Mouse (Mus musculus) C2C12 (cell line): Measurements from ENCODE around the gene Scfd2. TPM values are rescaled to one million over a fixed set of nuclear protein-coding genes. Genes with fewer than 3 reads are reported as not detected.

Source experiments
- H3K27me3 ChIP-seq: one replicate; pipeline ENCODE4 v1.6.1; 2011; ENCODE audit not compliant: control insufficient read depth, insufficient read depth, insufficient read length
- H3K36me3 ChIP-seq: one replicate; pipeline ENCODE4 v1.6.1; 2011; ENCODE audit not compliant: control insufficient read depth, insufficient read depth
- H3K4me3 ChIP-seq: one replicate; pipeline ENCODE4 v1.5.1; 2011; ENCODE audit warnings: mild to moderate bottlenecking, control low read depth; ENCODE audit not compliant: poor library complexity, insufficient read depth, severe bottlenecking
- H3K79me2 ChIP-seq: one replicate; pipeline ENCODE4 v1.6.1; 2011; ENCODE audit not compliant: control insufficient read depth, insufficient read depth
- H3K79me3 ChIP-seq: one replicate; pipeline ENCODE4 v1.6.1; 2011; ENCODE audit warnings: low read depth, control low read depth
- H3ac ChIP-seq: one replicate; pipeline ENCODE3; 2011; ENCODE audit warnings: low read depth; ENCODE audit not compliant: control insufficient read depth, insufficient read length
- CEBPB ChIP-seq: IDR thresholded peaks from one replicate; pipeline ENCODE4 v1.6.1; 2011; ENCODE audit warnings: low read depth, mild to moderate bottlenecking, control low read depth, moderate library complexity
- CTCF ChIP-seq: IDR thresholded peaks from one replicate; pipeline ENCODE4 v1.5.1; 2011; ENCODE audit not compliant: control insufficient read depth, insufficient read depth, insufficient read length
- FOSL1 ChIP-seq: IDR thresholded peaks from one replicate; pipeline ENCODE4 v1.8.0; 2011; ENCODE audit warnings: mild to moderate bottlenecking, low read length; ENCODE audit not compliant: poor library complexity, insufficient read depth, severe bottlenecking
- MAX ChIP-seq: IDR thresholded peaks from one replicate; pipeline ENCODE4 v1.6.1; 2011; ENCODE audit warnings: mild to moderate bottlenecking, control low read depth
- MYOD1 ChIP-seq: IDR thresholded peaks from one replicate; pipeline ENCODE4 v1.6.1; 2011; ENCODE audit warnings: low read depth; ENCODE audit not compliant: control insufficient read depth, insufficient read length
- MYOG ChIP-seq: IDR thresholded peaks from one replicate; pipeline ENCODE4 v1.6.1; 2011; ENCODE audit not compliant: control insufficient read depth, insufficient read length; ENCODE audit errors: extremely low read depth
- USF1 ChIP-seq: IDR thresholded peaks from one replicate; pipeline ENCODE4 v1.6.1; 2011; ENCODE audit warnings: low read depth, mild to moderate bottlenecking, control low read depth, moderate library complexity
- polyA plus RNA-seq: library from polyadenylated mRNA; unstranded; fragments of >200 nt; fragmentation: generic; extraction: Trizol; gene quantifications from one replicate; pipeline ENCODE4 v1.2.1, GENCODE M21; 2012; ENCODE audit warnings: missing spikeins

Scfd2 gene
- polyA plus RNA-seq, 1 experiment = 5.8 TPM

DNA sequence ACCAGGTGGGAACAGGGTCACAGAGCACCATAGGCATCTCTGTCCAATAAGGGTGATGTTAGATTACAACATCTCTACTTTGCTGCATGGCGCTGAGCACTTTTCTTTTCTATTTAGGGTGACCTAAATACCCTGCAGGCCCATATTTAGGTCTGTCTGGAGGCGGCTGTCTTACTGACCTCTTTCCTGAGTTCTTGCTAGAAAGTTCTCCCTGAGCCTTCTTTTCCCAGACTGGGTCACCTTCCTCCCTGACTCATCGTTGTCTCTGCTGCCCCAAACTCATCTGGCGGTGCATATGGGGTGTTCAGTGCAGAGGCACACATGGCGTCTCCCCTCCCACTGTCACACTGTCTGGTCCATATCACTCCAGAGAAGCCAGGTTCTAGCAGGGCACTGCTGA is 305.4 kb downstream of the Scfd2 start:
- TF ChIP-seq CEBPB (no peak), MAX (no peak), CTCF (no peak), USF1 (no peak), FOSL1 (no peak), MYOG (no peak), MYOD1 (no peak)

GRCm38 (mm10) chr5:74224480-74224879 is 307.1 kb downstream of the Scfd2 start:
- TF ChIP-seq MYOD1 (no peak), MAX (no peak), CEBPB (no peak), USF1 (no peak), CTCF (no peak), MYOG (no peak), FOSL1 (no peak)
- Histone ChIP-seq H3K36me3 (no peaks in the 10 kb centered on the region), H3K79me2 (no peaks in the 10 kb centered on the region)

More for the DNA sequence above, 305.4 kb downstream of the Scfd2 start:
- no peaks in the 10 kb centered on the region for H3K79me2 ChIP-seq
- H3K4me3 ChIP-seq = no peak overlapping the region
- no peaks in the 10 kb centered on the region for H3K79me3 ChIP-seq
- H3K27me3 ChIP-seq = no peaks in the 10 kb centered on the region
- H3K36me3 ChIP-seq = no peaks in the 10 kb centered on the region
- no peak overlapping the region for H3ac ChIP-seq

GRCm38 (mm10) chr5:74222626-74223025 is 308.9 kb downstream of the Scfd2 start:
- no peak overlapping the region for H3ac ChIP-seq
- H3K79me3 ChIP-seq = no peaks in the 10 kb centered on the region
- TF ChIP-seq MYOG (no peak), MAX (no peak)
- no peak overlapping the region for H3K4me3 ChIP-seq
- H3K27me3 ChIP-seq = no peaks in the 10 kb centered on the region
- no peaks in the 10 kb centered on the region for H3K79me2 ChIP-seq
- H3K36me3 ChIP-seq = no peaks in the 10 kb centered on the region

More at GRCm38 (mm10) chr5:74224480-74224879, 307.1 kb downstream of the Scfd2 start:
- H3K4me3 ChIP-seq = no peak overlapping the region
- H3K79me3 ChIP-seq = no peaks in the 10 kb centered on the region
- no peak overlapping the region for H3ac ChIP-seq
- no peaks in the 10 kb centered on the region for H3K27me3 ChIP-seq

- TF ChIP-seq MYOD1 = no peak
- TF ChIP-seq CTCF = no peak
- TF ChIP-seq MYOG = no peak
- no peak for TF ChIP-seq FOSL1
- TF ChIP-seq MAX = no peak
- Histone ChIP-seq H3K79me2 (no peaks in the 10 kb centered on the region), H3K36me3 (no peaks in the 10 kb centered on the region), H3K4me3 (no peak overlapping the region), H3ac (no peak overlapping the region), H3K79me3 (no peaks in the 10 kb centered on the region), H3K27me3 (no peaks in the 10 kb centered on the region)
These were observed 313.0 kb downstream of the Scfd2 start for GRCm38 (mm10) chr5:74218524-74218923.

- Histone ChIP-seq H3ac (no peak overlapping the region), H3K36me3 (no peaks in the 10 kb centered on the region), H3K27me3 (no peaks in the 10 kb centered on the region), H3K79me3 (no peaks in the 10 kb centered on the region), H3K4me3 (no peak overlapping the region), H3K79me2 (no peaks in the 10 kb centered on the region)
- TF ChIP-seq CEBPB (no peak), USF1 (no peak), CTCF (no peak), MAX (no peak), FOSL1 (no peak), MYOG (no peak), MYOD1 (no peak)
These were observed 316.4 kb downstream of the Scfd2 start for GRCm38 (mm10) chr5:74215125-74215524.

DNA sequence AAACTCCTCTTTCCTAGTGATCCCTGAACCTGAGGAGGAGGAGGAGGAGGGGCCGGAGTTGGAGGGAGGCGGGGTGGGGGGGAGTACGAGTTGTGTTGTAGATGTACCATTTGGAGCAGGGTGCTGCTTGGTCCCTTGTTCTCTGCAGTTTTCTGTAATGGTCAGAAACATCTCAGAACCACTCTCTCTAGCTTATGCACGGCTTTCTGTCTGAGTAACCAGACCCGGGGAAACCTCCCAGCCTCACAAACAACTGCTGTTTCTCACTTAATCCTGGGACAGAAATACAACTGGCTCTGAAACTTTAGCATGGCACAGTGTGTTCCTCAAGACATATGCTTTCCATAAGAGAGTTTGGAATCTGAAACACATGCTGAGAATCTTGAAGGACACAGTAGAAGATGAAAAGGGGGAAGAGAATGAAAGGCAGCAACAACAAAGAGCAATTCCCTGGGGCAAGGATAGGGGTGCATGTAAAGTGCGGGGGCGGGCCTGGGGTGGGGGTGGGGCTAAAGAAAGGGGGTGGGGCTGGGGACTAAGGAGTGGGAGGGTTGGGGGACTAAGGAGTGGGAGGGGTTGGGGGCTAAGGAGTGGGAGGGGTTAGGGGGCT is 317.0 kb downstream of the Scfd2 start:
- no peaks in the 10 kb centered on the region for H3K79me2 ChIP-seq
- H3K27me3 ChIP-seq = no peaks in the 10 kb centered on the region
- no peak overlapping the region for H3ac ChIP-seq
- H3K4me3 ChIP-seq = no peak overlapping the region
- no peaks in the 10 kb centered on the region for H3K79me3 ChIP-seq
- no peak for TF ChIP-seq CEBPB
- no peak for TF ChIP-seq FOSL1
- no peak for TF ChIP-seq MYOG
- TF ChIP-seq USF1 = no peak
- no peak for TF ChIP-seq CTCF
- TF ChIP-seq MYOD1 = no peak
- TF ChIP-seq MAX = no peak
- no peaks in the 10 kb centered on the region for H3K36me3 ChIP-seq
